Comparison of ENCODE assay signal across 8 mouse cellular contexts in genomic region chr13:53471926-53472613, GRCm38 (mm10). TPM values are rescaled to one million over a fixed set of nuclear protein-coding genes. Genes with fewer than 3 reads are reported as not detected.
A peak's percentile ranks its signal among the peaks of the same experiment; 100 is the strongest.
DNase-seq lines count a peak whose midpoint lies in the region; ATAC-seq and TF ChIP-seq lines count a peak whose summit lies in the region.

No protein-coding gene starts in this region.

- H3K4me3 ChIP-seq in heart, embryonic 13.5 days: peak overlapping the region; percentile 75
- H3K4me3 ChIP-seq in cortical plate, adult 2 months (ENCODE audit: insufficient read depth, low read length): 0 out of 2 replicates have a peak overlapping the region, but pooled peaks have one; percentile 9
- H3K4me3 ChIP-seq in hindbrain, embryonic 11.5 days (ENCODE audit: low read depth, low read length): peak overlapping the region; percentile 53
- H3K4me3 ChIP-seq in midbrain, embryonic 12.5 days: peak overlapping the region; percentile 50

- ATAC-seq in heart, embryonic 13.5 days (ENCODE audit: extremely low read depth, insufficient number of reproducible peaks, low FRiP score, low TSS enrichment): peak; percentile 17; the same call in 1 of the 2 replicates
- peak; percentile 50 for ATAC-seq in hindbrain, embryonic 11.5 days (ENCODE audit: low FRiP score)
- ATAC-seq in midbrain, embryonic 12.5 days (ENCODE audit: low FRiP score, low read depth): no peak

- peaks cover 99% of the 10 kb centered on the region for H3K27me3 ChIP-seq in heart, embryonic 13.5 days (replicated peaks)
- H3K27me3 ChIP-seq in hindbrain, embryonic 11.5 days (ENCODE audit: control insufficient read depth, insufficient read depth, low read length): peaks cover 78% of the 10 kb centered on the region
- H3K27me3 ChIP-seq in midbrain, embryonic 12.5 days: peaks cover 94% of the 10 kb centered on the region

- peaks cover 31% of the 10 kb centered on the region for H3K4me1 ChIP-seq in heart, embryonic 13.5 days
- H3K4me1 ChIP-seq in cortical plate, adult 2 months (ENCODE audit: control insufficient read depth, insufficient read depth, low read length): no peaks in the 10 kb centered on the region
- no peaks in the 10 kb centered on the region; the same call in none of the 2 replicates for H3K4me1 ChIP-seq in hindbrain, embryonic 11.5 days (replicated peaks; ENCODE audit: control insufficient read depth, insufficient read depth, low read length)
- peaks cover 27% of the 10 kb centered on the region for H3K4me1 ChIP-seq in midbrain, embryonic 12.5 days

- peak overlapping the region; percentile 95 for H3K4me2 ChIP-seq in heart, embryonic 13.5 days
- peak overlapping the region; percentile 81 for H3K4me2 ChIP-seq in hindbrain, embryonic 11.5 days (replicated peaks; ENCODE audit: low read depth, low read length)
- peak overlapping the region; percentile 60 for H3K4me2 ChIP-seq in midbrain, embryonic 12.5 days (replicated peaks)

- H3K9me3 ChIP-seq in heart, embryonic 13.5 days: no peaks in the 10 kb centered on the region
- H3K9me3 ChIP-seq in hindbrain, embryonic 11.5 days (ENCODE audit: control insufficient read depth, low read length): no peaks in the 10 kb centered on the region
- no peaks in the 10 kb centered on the region for H3K9me3 ChIP-seq in midbrain, embryonic 12.5 days

- WGBS in heart, embryonic 13.5 days: under 1% methylated on average over 50 of the region's 50 CpGs
- WGBS in hindbrain, embryonic 11.5 days: 1% methylated on average over 50 of the region's 50 CpGs
- WGBS in midbrain, embryonic 12.5 days: under 1% methylated on average over 50 of the region's 50 CpGs

- TF ChIP-seq CTCF in cortical plate, adult 2 months (IDR thresholded peaks at IDR 0.05; ENCODE audit: extremely low read depth, insufficient read depth, low read length): no peak

- no peak for TF ChIP-seq POLR2A in cortical plate, adult 2 months (IDR thresholded peaks at IDR 0.05; ENCODE audit: extremely low read depth, insufficient read depth, low read length)

- peak overlapping the region; percentile 80 for H3K27ac ChIP-seq in heart, embryonic 13.5 days (replicated peaks)
- H3K27ac ChIP-seq in cortical plate, adult 2 months (ENCODE audit: insufficient read depth, low read length): no peak overlapping the region
- H3K27ac ChIP-seq in hindbrain, embryonic 11.5 days (ENCODE audit: low read depth, low read length): peak overlapping the region; percentile 68; the same call in 1 of the 2 replicates
- H3K27ac ChIP-seq in midbrain, embryonic 12.5 days (replicated peaks): peak overlapping the region; percentile 27; the same call in 1 of the 2 replicates

- no peak for DNase-seq in heart, postnatal 14 days
- no peak for DNase-seq in hindbrain, embryonic 11.5 days (ENCODE audit: low spot score)
- no peak for DNase-seq in spleen, postnatal 36 days (ENCODE audit: low spot score in 2 of 2)
- no peak for DNase-seq in spleen, adult 12 weeks (ENCODE audit: low spot score)
- no peak for DNase-seq in frontal cortex, postnatal 14 days (ENCODE audit: low spot score in 2 of 2)

- intact Hi-C loops in heart, postnatal 14 days (cut with DNase I): no loop called here

- peak overlapping the region; percentile 84 for H3K9ac ChIP-seq in heart, embryonic 13.5 days
- peak overlapping the region; percentile 75 for H3K9ac ChIP-seq in hindbrain, embryonic 11.5 days (ENCODE audit: low read depth, low read length)
- peak overlapping the region; percentile 38 for H3K9ac ChIP-seq in midbrain, embryonic 12.5 days (replicated peaks)

- H3K36me3 ChIP-seq in heart, embryonic 13.5 days: no peaks in the 10 kb centered on the region
- no peaks in the 10 kb centered on the region for H3K36me3 ChIP-seq in hindbrain, embryonic 11.5 days (ENCODE audit: control insufficient read depth, insufficient read depth, low read length)
- no peaks in the 10 kb centered on the region for H3K36me3 ChIP-seq in midbrain, embryonic 12.5 days

RNA-seq across cellular contexts. Expression of gene Msx2, which starts 0.8 kb away (rescaled TPM):
- polyA plus RNA-seq in heart, embryonic 13.5 days (2015; fragmentation: Nextera tagmentation; extraction: Ambion mirVana): 3.6 and 4.4 TPM in 2 replicates
- total RNA-seq in heart, postnatal 14 days (2021): under 1 TPM; 0.65 to 0.71 TPM
- 0.38 and 0.47 TPM in 2 replicates for polyA plus RNA-seq in cortical plate, adult 2 months (2012; rRNA removed)
- 58.3 and 66.3 TPM in 2 replicates for polyA plus RNA-seq in hindbrain, embryonic 11.5 days (2014; fragmentation: Nextera tagmentation; extraction: Ambion mirVana)
- polyA plus RNA-seq in midbrain, embryonic 12.5 days (2016; fragmentation: Nextera tagmentation; extraction: Ambion mirVana): 23.7 and 36.4 TPM in 2 replicates

Comparison
In these comparisons a context has a peak if more than half of its experiments do, and no peak if none do; other contexts are left out.
1. H3K4me3 ChIP-seq: peak in every context shown above with its lines; median percentile 75 in heart, embryonic 13.5 days; 53 in hindbrain, embryonic 11.5 days; 50 in midbrain, embryonic 12.5 days; 9 in cortical plate, adult 2 months.